Mouse (Mus musculus) intestine, postnatal 0 days (tissue): ENCODE measurements around the gene Mcoln2. TPM values are rescaled to one million over a fixed set of nuclear protein-coding genes. Genes with fewer than 3 reads are reported as not detected.
A peak's percentile ranks its signal among the peaks of the same experiment; 100 is the strongest.

ENCODE experiments used
- ATAC-seq: fragments of 200-750 bp; cut with Nextera tagmentation; 2 replicates; pipeline ENCODE4 v1.8.0; 2017; ENCODE audit warnings: mild to moderate bottlenecking, moderate TSS enrichment, moderate library complexity
- H3K27ac ChIP-seq: fragments of 300-500 bp; sonication (generic); 2 replicates; pipeline ENCODE4 v1.5.1; 2014; ENCODE audit warnings: mild to moderate bottlenecking, low read depth, low read length, moderate library complexity
- H3K27me3 ChIP-seq: fragments of 300-500 bp; sonication (generic); replicated peaks from 2 replicates; pipeline ENCODE4 v1.6.1; 2014; ENCODE audit warnings: low read length, mixed read lengths; ENCODE audit not compliant: control insufficient read depth, insufficient read depth
- H3K36me3 ChIP-seq: fragments of 300-500 bp; sonication (generic); 2 replicates; pipeline ENCODE4 v1.6.1; 2014; ENCODE audit warnings: mild to moderate bottlenecking, moderate library complexity; ENCODE audit not compliant: control insufficient read depth, insufficient read depth
- H3K4me1 ChIP-seq: fragments of 300-500 bp; sonication (generic); replicated peaks from 2 replicates; pipeline ENCODE4 v1.6.1; 2014; ENCODE audit warnings: antibody characterized with exemption, low read length, mixed read lengths; ENCODE audit not compliant: control insufficient read depth, insufficient read depth
- H3K4me2 ChIP-seq: fragments of 300-500 bp; sonication (generic); replicated peaks from 2 replicates; pipeline ENCODE4 v1.6.1; 2014; ENCODE audit warnings: low read depth, mild to moderate bottlenecking, moderate library complexity
- H3K4me3 ChIP-seq: fragments of 300-500 bp; sonication (generic); 2 replicates; pipeline ENCODE4 v1.5.1; 2014; ENCODE audit warnings: low read depth, low read length
- H3K9ac ChIP-seq: fragments of 300-500 bp; sonication (generic); 2 replicates; pipeline ENCODE4 v1.6.1; 2014; ENCODE audit warnings: mild to moderate bottlenecking, low read depth, low read length
- H3K9me3 ChIP-seq: fragments of 300-500 bp; sonication (generic); 2 replicates; pipeline ENCODE4 v1.6.1; 2016; ENCODE audit warnings: mixed run types; ENCODE audit not compliant: control insufficient read depth
- CTCF ChIP-seq: sonication (generic); IDR thresholded peaks from 2 replicates; pipeline ENCODE4 v1.5.1; 2016; ENCODE audit warnings: low read depth, mild to moderate bottlenecking, control low read depth, antibody characterized with exemption, moderate library complexity
- WGBS: fragments of 180-500 bp; shearing (Covaris S2); extraction: QIAGEN DNeasy Blood & Tissue Kit; methylation state at CpG from one replicate; pipeline ENCODE4 v1.1.7; 2014; 5-methylcytosine and 5-hydroxymethylcytosine counted together
- polyA plus RNA-seq: library from polyadenylated mRNA; unstranded; fragments of >200 nt; fragmentation: Nextera tagmentation; extraction: Ambion mirVana; gene quantifications from 2 replicates; pipeline ENCODE4 v1.2.1, GENCODE M21; 2015

Mcoln2 gene
- polyA plus RNA-seq, 1 experiment from 2014 or later = 6.4 TPM

- Histone ChIP-seq H3K9ac (no peak overlapping the region; the same call in 1 of the 2 replicates), H3K4me1 (no peaks in the 10 kb centered on the region), H3K36me3 (no peaks in the 10 kb centered on the region), H3K27me3 (no peaks in the 10 kb centered on the region; the same call in 1 of the 2 replicates), H3K4me2 (peak overlapping the region; percentile 33), H3K27ac (no peak overlapping the region), H3K4me3 (no peak overlapping the region), H3K9me3 (no peaks in the 10 kb centered on the region)
- no peak for TF ChIP-seq CTCF
- no peak for ATAC-seq
- WGBS = 19% methylated on average over 25 of the region's 25 CpGs
These were observed 28.1 kb upstream of the Mcoln2 start for GRCm38 (mm10) chr3:146121310-146122124.

GRCm38 (mm10) chr3:146122125-146122420, 27.6 kb upstream of the Mcoln2 start:
- Histone ChIP-seq H3K4me1 (no peaks in the 10 kb centered on the region), H3K4me3 (no peak overlapping the region), H3K27me3 (no peaks in the 10 kb centered on the region; the same call in 1 of the 2 replicates), H3K27ac (no peak overlapping the region), H3K36me3 (no peaks in the 10 kb centered on the region), H3K4me2 (no peak overlapping the region), H3K9ac (no peak overlapping the region), H3K9me3 (no peaks in the 10 kb centered on the region)
- TF ChIP-seq CTCF = no peak
- 67% methylated on average over 3 of the region's 3 CpGs for WGBS
- no peak for ATAC-seq

GRCm38 (mm10) chr3:146122807-146123463, 26.7 kb upstream of the Mcoln2 start:
- Histone ChIP-seq H3K36me3 (no peaks in the 10 kb centered on the region), H3K4me2 (no peak overlapping the region), H3K4me1 (no peaks in the 10 kb centered on the region), H3K9ac (no peak overlapping the region), H3K27ac (no peak overlapping the region), H3K9me3 (no peaks in the 10 kb centered on the region), H3K4me3 (no peak overlapping the region), H3K27me3 (no peaks in the 10 kb centered on the region)
- no peak for ATAC-seq
- 83% methylated on average over 8 of the region's 8 CpGs for WGBS
- TF ChIP-seq CTCF = no peak

GRCm38 (mm10) chr3:146123464-146123825, 26.2 kb upstream of the Mcoln2 start:
- WGBS = 72% methylated on average over 9 of the region's 9 CpGs
- Histone ChIP-seq H3K27me3 (no peaks in the 10 kb centered on the region), H3K9ac (no peak overlapping the region), H3K4me1 (no peaks in the 10 kb centered on the region), H3K27ac (no peak overlapping the region), H3K36me3 (no peaks in the 10 kb centered on the region), H3K4me3 (no peak overlapping the region), H3K9me3 (no peaks in the 10 kb centered on the region), H3K4me2 (no peak overlapping the region)
- no peak for ATAC-seq
- no peak for TF ChIP-seq CTCF

GRCm38 (mm10) chr3:146127205-146127604, 22.4 kb upstream of the Mcoln2 start:
- no peaks in the 10 kb centered on the region for H3K9me3 ChIP-seq
- no peak overlapping the region for H3K27ac ChIP-seq
- no peak for TF ChIP-seq CTCF
- no peak for ATAC-seq
- no peak overlapping the region for H3K9ac ChIP-seq
- WGBS = 70% methylated on average over 6 of the region's 6 CpGs
- H3K36me3 ChIP-seq = no peaks in the 10 kb centered on the region
- H3K4me2 ChIP-seq = no peak overlapping the region
- no peak overlapping the region for H3K4me3 ChIP-seq
- no peaks in the 10 kb centered on the region; the same call in 1 of the 2 replicates for H3K4me1 ChIP-seq
- H3K27me3 ChIP-seq = no peaks in the 10 kb centered on the region

- H3K4me1 ChIP-seq = peaks cover 2% of the 10 kb centered on the region; the same call in 1 of the 2 replicates
- WGBS = 49% methylated on average over 9 of the region's 9 CpGs
- TF ChIP-seq CTCF = peak; percentile 20; the same call in 1 of the 2 replicates
- H3K27ac ChIP-seq = no peak overlapping the region
- H3K9me3 ChIP-seq = no peaks in the 10 kb centered on the region
- H3K4me3 ChIP-seq = no peak overlapping the region
- no peak overlapping the region for H3K4me2 ChIP-seq
- H3K27me3 ChIP-seq = no peaks in the 10 kb centered on the region
- H3K36me3 ChIP-seq = peaks cover 7% of the 10 kb centered on the region; the same call in 1 of the 2 replicates
- no peak overlapping the region for H3K9ac ChIP-seq
- peak; percentile 48 for ATAC-seq
These were observed 14.8 kb upstream of the Mcoln2 start for GRCm38 (mm10) chr3:146134834-146135233.
